Mouse (Mus musculus) stomach, postnatal 0 days (tissue): Measurements from ENCODE around the gene Tctex1d2.

ENCODE experiments used
- CTCF ChIP-seq: IDR thresholded peaks from 2 replicates; pipeline ENCODE4 v1.5.1; 2016; ENCODE audit warnings: antibody characterized with exemption, low read depth, mild to moderate bottlenecking, moderate library complexity
- EP300 ChIP-seq: optimal IDR thresholded peaks from 2 replicates; pipeline ENCODE3; 2016; ENCODE audit warnings: antibody characterized with exemption

GRCm38 (mm10) chr16:32384885-32385284, 34.6 kb upstream of the Tctex1d2 start:
- TF ChIP-seq CTCF (no peak), EP300 (no peak)
